Mouse (Mus musculus): ENCODE data around the gene Nme3. TPM values are rescaled to one million over a fixed set of nuclear protein-coding genes. Genes with fewer than 3 reads are reported as not detected.

Gene Nme3
- polyA plus RNA-seq, 1 experiment from 2014 or later = 39.8 TPM

GRCm38 (mm10) chr17:24898041-24898854 lies 1.9 kb downstream of the Nme3 start:
- in situ Hi-C loops (cut with MboI; ENCODE audit: low pct_unique_long_range_greater_than_20kb) = no loop called here
- H3K27me3 ChIP-seq = no peaks in the 10 kb centered on the region
- TF ChIP-seq CTCF (IDR thresholded peaks at IDR 0.05) = no peak
- POLR2A ChIA-PET = no interaction called here
- no peak for ATAC-seq
- CTCF ChIA-PET = no interaction called here
- no peak for DNase-seq (ENCODE audit: low read depth, low spot score)

GRCm38 (mm10) chr17:24899153-24899552 lies 2.9 kb downstream of the Nme3 start:
- no peak for ATAC-seq
- no peak for DNase-seq (ENCODE audit: low read depth, low spot score)
- no peak for TF ChIP-seq CTCF (IDR thresholded peaks at IDR 0.05)
- in situ Hi-C loops (cut with MboI; ENCODE audit: low pct_unique_long_range_greater_than_20kb) = no loop called here
- no peaks in the 10 kb centered on the region for H3K27me3 ChIP-seq
- ChIA-PET CTCF (interaction anchor here (1.4 kb wide), 1 partner anchor 17 kb away, joined by 3 read pairs; no protein-coding TSS in a partner anchor), POLR2A (no interaction called here)

- no peak for DNase-seq (ENCODE audit: low read depth, low spot score)
- ChIA-PET POLR2A (no interaction called here), CTCF (interaction anchor here (1.4 kb wide), 1 partner anchor 16 kb away, joined by 3 read pairs; no protein-coding TSS in a partner anchor)
- TF ChIP-seq CTCF (IDR thresholded peaks at IDR 0.05) = no peak
- no peak for ATAC-seq
- no peaks in the 10 kb centered on the region for H3K27me3 ChIP-seq
- in situ Hi-C loops (cut with MboI; ENCODE audit: low pct_unique_long_range_greater_than_20kb) = no loop called here
Measured at GRCm38 (mm10) chr17:24900014-24900413, 3.7 kb downstream of the Nme3 start.

GRCm38 (mm10) chr17:24902124-24902523 lies 5.8 kb downstream of the Nme3 start:
- ChIA-PET POLR2A (interaction anchor here (1.4 kb wide), 1 partner anchor 9 kb away, joined by 3 read pairs; no protein-coding TSS in a partner anchor), CTCF (interaction anchor here (1.2 to 1.7 kb wide), 2 partner anchors 26 to 30 kb away, joined by 4 to 5 read pairs; no protein-coding TSS in a partner anchor)
- TF ChIP-seq CTCF (IDR thresholded peaks at IDR 0.05) = no peak
- DNase-seq (ENCODE audit: low read depth, low spot score) (no peak), ATAC-seq (no peak)
- in situ Hi-C loops (cut with MboI; ENCODE audit: low pct_unique_long_range_greater_than_20kb) = no loop called here
- no peaks in the 10 kb centered on the region for H3K27me3 ChIP-seq

DNA sequence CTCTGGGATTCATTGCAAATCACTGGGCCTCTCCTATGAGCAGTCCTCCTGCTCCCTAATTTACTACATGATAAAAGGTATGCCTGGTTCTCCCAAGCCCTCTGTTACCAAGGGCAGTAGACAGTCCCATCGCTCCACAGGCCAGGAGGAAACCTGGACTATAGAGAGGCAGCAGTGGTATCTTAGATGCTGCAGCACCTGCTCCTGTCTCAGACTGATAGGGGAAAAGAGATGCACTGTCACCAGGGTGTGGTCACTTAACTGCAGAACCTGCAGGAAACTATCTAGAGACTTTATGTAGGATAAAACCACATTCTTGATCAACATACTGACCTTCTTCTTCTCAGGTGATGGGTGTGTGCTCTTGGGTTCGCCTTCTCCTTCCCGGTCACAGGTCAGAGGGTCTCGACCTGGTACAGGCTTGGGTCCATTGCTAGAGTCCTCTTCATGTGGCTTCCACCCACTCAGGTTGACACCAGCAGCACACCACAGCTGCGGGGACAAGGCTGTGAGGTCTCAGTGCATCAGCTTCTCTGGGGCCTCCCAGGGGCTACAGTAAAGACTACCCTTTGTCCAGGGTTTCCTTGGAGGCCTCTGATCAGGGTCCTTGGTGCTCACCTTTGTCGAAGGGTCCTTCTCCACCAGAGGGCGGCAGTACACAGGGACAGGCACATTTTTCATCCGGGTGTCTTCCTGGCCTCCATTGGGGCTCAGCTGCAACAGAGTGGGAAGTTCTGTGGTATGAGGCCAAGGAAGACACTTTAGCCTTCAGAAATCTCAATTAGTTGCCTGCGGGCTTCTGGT lies 6.6 kb downstream of the Nme3 start:
- CTCF ChIA-PET = interaction anchor here (1.2 to 1.7 kb wide), 5 partner anchors 13 to 57 kb away, joined by 3 to 5 read pairs (median 4); no protein-coding TSS in a partner anchor
- in situ Hi-C loops (cut with MboI; ENCODE audit: low pct_unique_long_range_greater_than_20kb) = no loop called here
- DNase-seq (ENCODE audit: low read depth, low spot score) = no peak

GRCm38 (mm10) chr17:24903767-24904166 lies 7.5 kb downstream of the Nme3 start:
- TF ChIP-seq CTCF (IDR thresholded peaks at IDR 0.05) = no peak
- CTCF ChIA-PET = interaction anchor here (0.6 to 1.7 kb wide), 5 partner anchors 12 to 58 kb away, joined by 3 to 5 read pairs (median 3); no protein-coding TSS in a partner anchor
- in situ Hi-C loops (cut with MboI; ENCODE audit: low pct_unique_long_range_greater_than_20kb) = no loop called here
- DNase-seq (ENCODE audit: low read depth, low spot score) (no peak), ATAC-seq (no peak)
- POLR2A ChIA-PET = interaction anchor here (2.3 kb wide), 1 partner anchor 11 kb away, joined by 5 read pairs; no protein-coding TSS in a partner anchor
- no peaks in the 10 kb centered on the region for H3K27me3 ChIP-seq

More for the DNA sequence above, 6.6 kb downstream of the Nme3 start:
- POLR2A ChIA-PET = interaction anchor here (1.4 to 2.3 kb wide), 2 partner anchors 8 to 12 kb away, joined by 3 to 5 read pairs; no protein-coding TSS in a partner anchor
- no peaks in the 10 kb centered on the region for H3K27me3 ChIP-seq
- no peak for ATAC-seq
- TF ChIP-seq CTCF (IDR thresholded peaks at IDR 0.05) = no peak

DNA sequence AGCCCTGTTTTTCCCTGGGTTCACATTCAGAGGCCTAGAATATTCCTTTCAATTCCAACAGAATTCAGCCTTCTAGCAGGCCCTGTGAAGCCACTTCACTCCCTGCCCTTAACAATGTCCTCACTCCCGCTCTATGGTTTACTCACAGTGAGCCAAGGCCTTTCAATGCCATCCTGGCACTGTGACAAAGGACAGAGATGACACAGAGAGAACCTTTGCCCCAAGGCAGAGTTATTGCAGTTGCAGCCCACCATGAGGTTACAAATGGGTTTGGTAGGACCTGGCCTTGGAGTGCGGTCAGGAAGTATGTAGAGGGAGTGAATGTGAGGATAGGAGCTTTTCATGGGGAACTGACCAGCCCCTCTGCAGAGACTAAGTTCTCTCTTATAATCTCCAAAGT lies 11.3 kb downstream of the Nme3 start:
- in situ Hi-C loops (cut with MboI; ENCODE audit: low pct_unique_long_range_greater_than_20kb) = no loop called here
- CTCF ChIA-PET = no interaction called here

GRCm38 (mm10) chr17:24913984-24914383 lies 17.7 kb downstream of the Nme3 start:
- in situ Hi-C loops (cut with MboI; ENCODE audit: low pct_unique_long_range_greater_than_20kb) = no loop called here
- ChIA-PET POLR2A (interaction anchor here (1.4 kb wide), 1 partner anchor 19 kb away, joined by 3 read pairs; the partner anchor contains the start of genes Eme2 and Mrps34), CTCF (interaction anchor here (1.0 kb wide), 1 partner anchor 16 kb away, joined by 4 read pairs; no protein-coding TSS in a partner anchor)
- no peaks in the 10 kb centered on the region for H3K27me3 ChIP-seq
- TF ChIP-seq CTCF (IDR thresholded peaks at IDR 0.05) = no peak
- DNase-seq (ENCODE audit: low read depth, low spot score) (no peak), ATAC-seq (no peak)

More for the DNA sequence above, 11.3 kb downstream of the Nme3 start:
- no peak for DNase-seq (ENCODE audit: low read depth, low spot score)
- ATAC-seq = no peak
- no peak for TF ChIP-seq CTCF (IDR thresholded peaks at IDR 0.05)
- H3K27me3 ChIP-seq = no peaks in the 10 kb centered on the region
- POLR2A ChIA-PET = no interaction called here

GRCm38 (mm10) chr17:24923246-24923645 lies 26.9 kb downstream of the Nme3 start:
- ATAC-seq (no peak), DNase-seq (ENCODE audit: low read depth, low spot score) (no peak)
- in situ Hi-C loops (cut with MboI; ENCODE audit: low pct_unique_long_range_greater_than_20kb) = no loop called here
- CTCF ChIA-PET = no interaction called here
- no peaks in the 10 kb centered on the region for H3K27me3 ChIP-seq
- POLR2A ChIA-PET = interaction anchor here (0.7 kb wide), 1 partner anchor 26 kb away, joined by 5 read pairs; no protein-coding TSS in a partner anchor
- TF ChIP-seq CTCF (IDR thresholded peaks at IDR 0.05) = no peak

GRCm38 (mm10) chr17:24929506-24929905 lies 33.2 kb downstream of the Nme3 start:
- in situ Hi-C loops (cut with MboI; ENCODE audit: low pct_unique_long_range_greater_than_20kb) = no loop called here
- DNase-seq (ENCODE audit: low read depth, low spot score) = no peak
- no peak for TF ChIP-seq CTCF (IDR thresholded peaks at IDR 0.05)
- ATAC-seq = peak; percentile 74
- ChIA-PET CTCF (interaction anchor here (1.2 to 3.2 kb wide), 2 partner anchors 14 to 16 kb away, joined by 4 to 11 read pairs; no protein-coding TSS in a partner anchor), POLR2A (interaction anchor here (1.3 kb wide), 1 partner anchor 8 kb away, joined by 4 read pairs; no protein-coding TSS in a partner anchor)
- no peaks in the 10 kb centered on the region for H3K27me3 ChIP-seq

Data from Patski (cell line).